Mouse (Mus musculus): ENCODE measurements around the gene Ccr9. TPM values are rescaled to one million over a fixed set of nuclear protein-coding genes. Genes with fewer than 3 reads are reported as not detected.

Gene Ccr9
- polyA plus RNA-seq, 1 experiment, result not detected

DNA sequence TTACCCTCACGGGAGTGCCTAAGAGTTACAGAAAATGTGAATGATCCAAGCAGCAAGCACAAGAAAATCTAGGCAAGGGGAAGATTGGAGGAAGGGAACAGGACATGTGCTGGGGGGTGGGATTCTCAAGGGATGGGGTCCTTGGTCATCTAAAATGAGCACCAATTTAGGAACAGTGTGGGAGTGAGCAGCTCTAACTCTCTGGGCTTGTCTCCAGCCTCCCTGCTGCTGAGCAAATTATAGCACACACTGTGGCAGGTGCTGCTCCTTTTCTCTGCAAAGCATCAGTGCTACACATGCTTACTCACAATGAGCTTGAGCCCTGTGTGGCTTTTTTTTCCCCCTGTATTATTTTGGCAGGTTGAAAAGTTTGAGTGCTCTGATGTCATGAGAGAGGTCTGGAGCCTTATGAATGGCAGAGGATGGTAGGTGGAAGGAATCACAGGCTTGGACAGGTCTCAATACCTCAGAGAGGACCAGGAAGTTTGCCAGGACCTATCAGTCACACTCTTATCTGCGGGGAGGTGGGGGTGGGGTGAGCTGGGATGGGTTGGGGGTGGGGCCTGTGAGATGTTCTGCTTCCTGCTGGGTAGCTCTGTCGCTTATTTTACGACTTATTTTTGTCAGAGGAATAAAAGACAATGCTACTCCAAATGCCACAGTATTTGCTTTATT lies 110.8 kb downstream of the Ccr9 start:
- no peak for TF ChIP-seq POLR2A (IDR thresholded peaks at IDR 0.05; ENCODE audit: borderline replicate concordance, low read depth, low read length)
- Histone ChIP-seq H3K4me3 (ENCODE audit: insufficient read depth, low read length) (no peak overlapping the region), H3K27ac (ENCODE audit: insufficient read depth, low read depth, low read length) (no peak overlapping the region), H3K4me1 (ENCODE audit: control insufficient read depth, insufficient read depth, low read length) (no peaks in the 10 kb centered on the region)

DNA sequence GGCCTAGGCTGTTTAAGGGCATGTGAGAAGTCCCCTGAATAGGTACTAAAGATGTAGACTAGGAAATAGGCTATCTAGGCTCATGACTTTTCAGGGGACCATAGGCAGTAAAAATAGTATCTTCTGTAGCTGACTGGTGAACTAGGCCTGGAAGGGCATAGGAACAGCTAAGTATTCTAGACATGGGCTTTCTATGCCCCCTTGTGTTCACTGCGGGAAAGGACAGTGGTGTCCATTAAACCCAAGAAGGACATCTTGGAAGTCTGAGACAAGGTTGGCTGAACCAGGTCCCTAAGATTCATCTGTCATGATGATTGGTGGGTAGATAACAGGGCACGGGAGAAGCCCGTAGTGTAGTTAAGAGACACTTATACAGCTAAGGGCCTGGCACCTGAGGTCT lies 117.9 kb downstream of the Ccr9 start:
- TF ChIP-seq POLR2A (IDR thresholded peaks at IDR 0.05; ENCODE audit: borderline replicate concordance, low read depth, low read length) (no peak), CTCF (IDR thresholded peaks at IDR 0.05; ENCODE audit: low read depth, low read length) (no peak)
- Histone ChIP-seq H3K4me3 (ENCODE audit: insufficient read depth, low read length) (no peak overlapping the region), H3K27ac (ENCODE audit: insufficient read depth, low read depth, low read length) (no peak overlapping the region), H3K4me1 (ENCODE audit: control insufficient read depth, insufficient read depth, low read length) (peaks cover 2% of the 10 kb centered on the region)

DNA sequence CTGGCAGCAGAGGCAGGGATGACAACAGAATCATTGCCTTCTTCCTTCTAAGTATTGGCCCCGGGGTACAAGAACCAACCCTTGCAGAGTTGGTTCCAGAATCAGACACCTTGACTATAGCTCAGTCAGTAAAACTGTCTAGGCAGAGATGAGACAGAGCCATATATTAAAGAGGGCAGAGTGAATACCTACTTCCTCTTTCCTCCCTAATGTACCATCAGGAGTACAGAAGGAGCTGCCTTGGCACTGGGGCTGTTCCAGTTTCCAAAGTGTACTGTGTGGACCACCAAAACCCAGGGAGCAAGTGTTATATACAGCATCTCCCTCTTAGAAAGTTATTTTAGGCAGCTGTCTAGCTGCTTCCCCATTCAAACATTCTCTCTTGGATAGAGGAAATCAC lies 123.3 kb downstream of the Ccr9 start:
- Histone ChIP-seq H3K4me1 (ENCODE audit: control insufficient read depth, insufficient read depth, low read length) (peaks cover 17% of the 10 kb centered on the region), H3K27ac (ENCODE audit: insufficient read depth, low read depth, low read length) (no peak overlapping the region), H3K4me3 (ENCODE audit: insufficient read depth, low read length) (no peak overlapping the region)
- TF ChIP-seq CTCF (IDR thresholded peaks at IDR 0.05; ENCODE audit: low read depth, low read length) (no peak), POLR2A (IDR thresholded peaks at IDR 0.05; ENCODE audit: borderline replicate concordance, low read depth, low read length) (no peak)

DNA sequence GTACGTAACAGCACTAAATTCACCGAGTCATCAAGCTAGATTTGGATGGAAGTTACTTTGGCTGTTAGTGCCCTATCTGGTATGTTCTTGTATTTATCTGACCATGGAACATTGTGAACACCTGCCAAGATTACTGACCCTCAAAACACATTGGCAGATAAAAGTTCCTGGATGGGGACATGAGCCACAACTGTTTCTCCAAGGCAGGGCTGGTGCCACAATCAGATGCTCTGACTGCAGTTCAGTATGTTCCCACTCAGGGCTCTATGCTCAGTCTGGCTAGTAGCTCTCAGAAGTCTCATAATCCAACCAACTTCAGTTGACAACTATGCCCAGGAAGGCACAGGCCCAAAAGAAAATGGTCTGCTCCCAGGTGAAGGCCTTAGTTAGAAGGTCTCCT lies 124.2 kb downstream of the Ccr9 start:
- Histone ChIP-seq H3K4me3 (ENCODE audit: insufficient read depth, low read length) (no peak overlapping the region), H3K4me1 (ENCODE audit: control insufficient read depth, insufficient read depth, low read length) (peaks cover 17% of the 10 kb centered on the region), H3K27ac (ENCODE audit: insufficient read depth, low read depth, low read length) (no peak overlapping the region)
- TF ChIP-seq CTCF (IDR thresholded peaks at IDR 0.05; ENCODE audit: low read depth, low read length), result no peak
- no peak for TF ChIP-seq POLR2A (IDR thresholded peaks at IDR 0.05; ENCODE audit: borderline replicate concordance, low read depth, low read length)

DNA sequence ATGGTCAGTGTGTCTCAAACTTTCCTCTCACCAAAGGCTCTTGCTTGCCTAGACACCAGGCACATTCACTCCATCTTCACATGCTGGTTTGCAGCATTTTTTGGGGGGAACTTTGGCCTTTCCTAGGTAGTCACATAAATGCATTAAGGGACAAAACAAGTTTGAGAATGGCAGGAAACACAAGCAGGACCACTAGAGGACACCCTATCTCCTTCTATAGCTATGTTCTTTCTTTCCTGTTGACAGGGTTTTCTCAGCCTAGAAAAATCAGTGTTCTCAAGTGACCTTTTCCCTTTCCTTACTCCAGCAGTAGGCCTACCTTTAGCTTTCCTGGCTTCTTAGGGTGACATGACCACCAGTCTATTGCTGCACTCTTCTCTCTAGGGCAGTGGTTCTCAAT lies 124.7 kb downstream of the Ccr9 start:
- H3K27ac ChIP-seq (ENCODE audit: insufficient read depth, low read depth, low read length), result no peak overlapping the region
- H3K4me1 ChIP-seq (ENCODE audit: control insufficient read depth, insufficient read depth, low read length), result peaks cover 17% of the 10 kb centered on the region
- no peak for TF ChIP-seq POLR2A (IDR thresholded peaks at IDR 0.05; ENCODE audit: borderline replicate concordance, low read depth, low read length)
- no peak for TF ChIP-seq CTCF (IDR thresholded peaks at IDR 0.05; ENCODE audit: low read depth, low read length)
- no peak overlapping the region for H3K4me3 ChIP-seq (ENCODE audit: insufficient read depth, low read length)

DNA sequence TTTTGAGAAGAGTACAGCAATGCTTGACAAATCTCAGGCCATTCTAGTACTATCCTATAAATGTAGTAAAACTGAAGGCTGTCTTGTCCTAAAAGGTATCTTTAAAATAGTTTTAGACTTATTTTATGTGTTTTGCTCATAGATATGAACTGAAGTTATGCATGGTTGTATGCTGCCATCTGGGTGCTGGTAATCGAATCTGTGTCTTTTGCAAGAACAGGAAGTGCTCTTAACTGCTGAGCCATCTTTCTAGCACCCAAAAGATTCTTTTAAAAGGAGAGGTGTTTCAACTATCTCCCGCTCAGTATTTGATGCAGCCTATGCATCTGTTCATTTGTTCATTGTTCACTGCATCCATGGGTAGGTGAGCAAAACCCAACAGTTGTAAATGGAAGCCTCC lies 127.0 kb downstream of the Ccr9 start:
- Histone ChIP-seq H3K27ac (ENCODE audit: insufficient read depth, low read depth, low read length) (no peak overlapping the region), H3K4me3 (ENCODE audit: insufficient read depth, low read length) (no peak overlapping the region), H3K4me1 (ENCODE audit: control insufficient read depth, insufficient read depth, low read length) (peaks cover 35% of the 10 kb centered on the region)
- TF ChIP-seq POLR2A (IDR thresholded peaks at IDR 0.05; ENCODE audit: borderline replicate concordance, low read depth, low read length) (no peak), CTCF (IDR thresholded peaks at IDR 0.05; ENCODE audit: low read depth, low read length) (no peak)

DNA sequence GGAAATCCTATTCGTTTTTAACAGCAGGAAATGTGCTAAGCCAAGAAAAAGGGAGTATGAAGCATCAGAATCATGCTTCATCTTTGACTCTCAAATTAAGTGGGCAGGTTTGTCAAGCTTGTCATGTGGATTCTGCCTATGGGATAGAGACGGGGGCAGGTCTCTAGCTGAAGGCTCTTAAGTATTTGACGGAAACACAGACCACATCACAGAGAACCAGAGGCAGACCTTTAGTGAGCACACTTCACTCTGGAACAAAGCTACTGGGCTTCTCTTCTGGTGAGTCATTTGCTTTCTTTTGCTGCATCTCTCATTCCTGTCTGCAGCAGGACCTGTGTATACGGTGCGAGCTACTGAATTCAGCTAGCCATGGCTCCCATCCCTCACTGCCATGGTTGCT lies 128.0 kb downstream of the Ccr9 start, which contains the start of gene Cxcr6:
Gene Cxcr6, plus strand, starts transcription at position 209 of the 400 bp plus-strand sequence.
- Histone ChIP-seq H3K27ac (ENCODE audit: insufficient read depth, low read depth, low read length) (no peak within 1 kb of the TSS), H3K4me1 (ENCODE audit: control insufficient read depth, insufficient read depth, low read length) (peaks cover 32% of the 10 kb centered on the region), H3K4me3 (ENCODE audit: insufficient read depth, low read length) (no peak within 1 kb of the TSS)
- no peak for TF ChIP-seq CTCF (IDR thresholded peaks at IDR 0.05; ENCODE audit: low read depth, low read length)
- TF ChIP-seq POLR2A (IDR thresholded peaks at IDR 0.05; ENCODE audit: borderline replicate concordance, low read depth, low read length), result no peak

DNA sequence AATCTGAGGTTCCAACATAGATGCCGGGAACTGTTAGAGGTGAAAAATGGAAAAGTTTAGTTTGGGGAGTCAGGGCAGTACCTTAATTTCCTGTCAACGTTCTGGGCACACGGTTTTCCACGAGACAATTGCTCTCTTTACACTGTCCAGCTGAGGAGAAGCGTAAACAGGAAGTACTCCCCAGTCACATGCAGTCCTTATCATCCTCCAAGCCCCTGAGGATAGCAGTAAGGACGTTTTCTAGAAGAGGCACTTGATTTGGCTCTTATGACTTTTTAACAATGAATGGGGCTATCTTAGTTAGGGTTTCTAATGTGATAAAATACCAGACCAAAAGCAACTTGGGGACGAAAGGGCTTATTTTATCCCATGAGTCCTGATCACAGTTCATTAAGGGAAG lies 130.3 kb downstream of the Ccr9 start:
- TF ChIP-seq POLR2A (IDR thresholded peaks at IDR 0.05; ENCODE audit: borderline replicate concordance, low read depth, low read length) (no peak), CTCF (IDR thresholded peaks at IDR 0.05; ENCODE audit: low read depth, low read length) (no peak)
- H3K4me1 ChIP-seq (ENCODE audit: control insufficient read depth, insufficient read depth, low read length), result peaks cover 24% of the 10 kb centered on the region
- H3K27ac ChIP-seq (ENCODE audit: insufficient read depth, low read depth, low read length), result peak overlapping the region; percentile 57
- H3K4me3 ChIP-seq (ENCODE audit: insufficient read depth, low read length), result no peak overlapping the region

DNA sequence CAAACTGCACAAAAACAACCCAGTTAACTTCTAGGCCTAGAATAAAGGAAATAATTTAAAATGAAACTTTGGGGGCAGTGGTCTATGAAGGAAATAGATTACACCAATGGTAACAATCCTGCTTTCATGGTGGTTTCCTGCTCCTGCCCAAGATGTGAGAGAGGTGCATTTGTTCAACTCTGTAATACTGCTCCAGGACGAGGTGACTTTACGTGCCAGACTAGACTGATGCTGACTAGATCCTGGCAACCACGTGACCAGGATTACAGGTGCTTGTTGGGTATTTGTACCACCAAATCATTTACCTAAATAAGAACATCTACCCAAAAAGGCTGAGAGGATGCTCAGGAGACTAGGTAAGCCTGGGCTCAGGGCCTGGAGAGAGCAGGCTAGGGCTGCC lies 133.6 kb downstream of the Ccr9 start:
- Histone ChIP-seq H3K27ac (ENCODE audit: insufficient read depth, low read depth, low read length) (no peak overlapping the region), H3K4me3 (ENCODE audit: insufficient read depth, low read length) (no peak overlapping the region), H3K4me1 (ENCODE audit: control insufficient read depth, insufficient read depth, low read length) (peaks cover 44% of the 10 kb centered on the region)
- TF ChIP-seq CTCF (IDR thresholded peaks at IDR 0.05; ENCODE audit: low read depth, low read length), result no peak
- no peak for TF ChIP-seq POLR2A (IDR thresholded peaks at IDR 0.05; ENCODE audit: borderline replicate concordance, low read depth, low read length)

DNA sequence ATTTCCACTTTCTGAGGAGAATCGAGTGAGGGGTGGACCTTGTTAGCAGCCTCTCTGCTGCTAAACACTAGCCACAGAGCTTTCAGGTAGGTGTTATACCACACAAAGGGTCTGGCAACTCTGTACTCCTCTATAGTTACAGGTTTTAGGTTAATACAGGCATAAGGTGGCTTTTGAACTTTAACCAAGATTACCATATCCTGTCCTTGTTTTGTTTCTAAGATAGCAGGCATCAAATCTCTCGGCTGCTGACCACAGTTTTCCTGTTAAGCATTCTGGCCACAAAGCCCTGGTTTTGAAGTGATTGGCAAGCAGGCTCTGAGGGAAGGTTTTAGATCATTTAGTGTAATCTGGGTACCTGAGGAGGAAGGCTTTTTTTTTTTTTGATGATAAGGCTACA lies 136.1 kb downstream of the Ccr9 start:
- H3K27ac ChIP-seq (ENCODE audit: insufficient read depth, low read depth, low read length), result peak overlapping the region; percentile 72; the same call in 1 of the 2 replicates
- H3K4me1 ChIP-seq (ENCODE audit: control insufficient read depth, insufficient read depth, low read length), result peaks cover 34% of the 10 kb centered on the region
- TF ChIP-seq CTCF (IDR thresholded peaks at IDR 0.05; ENCODE audit: low read depth, low read length) (no peak), POLR2A (IDR thresholded peaks at IDR 0.05; ENCODE audit: borderline replicate concordance, low read depth, low read length) (no peak)
- H3K4me3 ChIP-seq (ENCODE audit: insufficient read depth, low read length), result no peak overlapping the region

Data from bone marrow macrophage, adult 2 months (primary cell).